Mouse (Mus musculus) ovary, postnatal 36 days (tissue): ENCODE measurements around the gene Axl.
"Not testable (repeated sequence)": the region's sequence is repeated elsewhere in the genome, so short reads cannot be mapped to it uniquely, and the experiment has no call there.

Source experiments
- DNase-seq: peaks from one replicate; pipeline ENCODE4 v3.0.0; 2022; ENCODE audit warnings: low spot score, mixed read lengths

Gene Axl

DNA sequence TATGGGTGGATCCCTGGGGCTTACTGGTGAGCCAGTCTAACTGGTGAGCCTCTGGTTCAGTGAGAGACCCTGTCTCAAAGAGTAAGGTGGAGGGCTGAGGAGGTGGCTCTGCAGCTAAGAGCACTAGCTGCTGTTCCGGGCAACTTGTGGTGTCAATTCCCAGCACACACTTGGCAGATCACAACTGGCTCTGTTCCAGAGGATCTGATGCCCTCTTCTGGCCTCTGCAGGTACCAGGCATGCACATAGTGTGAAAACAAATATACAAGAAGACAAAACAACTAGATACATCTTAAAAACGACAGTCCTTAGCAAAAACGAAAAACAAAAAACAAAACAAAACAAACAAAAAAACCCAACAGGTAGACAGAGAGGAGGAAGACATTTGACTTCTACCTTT lies 5.2 kb upstream of the Axl start:
- DNase-seq: no peak

DNA sequence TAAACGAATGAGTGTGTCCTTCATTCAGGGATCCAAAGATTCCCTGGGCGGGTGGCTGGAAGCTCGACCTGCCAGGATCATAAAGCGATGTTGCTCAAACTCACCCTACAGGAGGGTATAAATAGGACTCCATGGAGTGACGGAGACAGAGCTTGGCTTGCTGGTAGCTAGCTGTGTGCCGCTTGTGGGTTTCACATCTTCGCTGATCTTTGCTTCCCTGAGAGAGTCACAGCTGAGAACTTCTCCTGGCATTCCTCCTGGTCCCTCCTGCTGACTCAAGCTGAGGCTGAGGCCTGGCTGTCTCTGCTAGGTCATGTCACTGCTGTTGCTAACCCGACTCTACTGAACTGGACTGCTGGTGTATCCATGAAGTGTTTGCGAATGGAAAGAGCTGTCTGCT lies 4.5 kb upstream of the Axl start:
- not testable (repeated sequence) for DNase-seq

DNA sequence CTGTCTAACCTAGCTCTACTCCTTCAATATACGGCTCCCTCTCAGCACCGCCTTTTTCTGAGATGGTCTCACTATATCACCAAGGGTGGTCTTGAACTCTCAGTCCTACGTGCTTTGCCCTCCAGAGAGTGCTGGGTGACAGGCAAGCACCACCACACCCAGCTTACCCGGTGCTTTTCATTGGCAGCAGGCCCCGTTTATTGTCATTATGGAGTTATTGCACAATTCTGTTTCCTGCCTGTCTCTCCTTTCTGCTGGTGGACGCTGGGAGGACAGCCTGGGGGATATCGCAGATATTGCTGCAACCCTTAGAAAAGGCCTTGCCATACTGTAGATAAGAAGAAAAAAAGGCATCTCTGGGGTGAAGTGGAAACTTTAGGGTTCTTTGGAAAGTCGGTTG lies 2.1 kb upstream of the Axl start:
- no peak for DNase-seq

DNA sequence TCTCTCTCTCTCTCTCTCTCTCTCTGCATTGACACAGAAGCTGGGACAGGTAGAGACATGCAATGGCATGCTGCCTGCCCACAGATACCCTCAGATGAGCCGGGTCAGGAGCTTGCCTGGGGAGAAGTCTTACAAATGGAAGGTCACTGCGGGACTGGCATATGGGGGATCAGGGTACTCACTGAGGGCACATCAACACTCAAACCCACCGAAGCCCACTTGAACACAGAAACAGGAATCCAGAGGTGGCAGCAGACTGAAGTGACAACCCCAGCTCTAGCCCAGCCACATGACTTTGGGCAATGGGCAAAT lies 580 bp upstream of the Axl start:
- no peak for DNase-seq

DNA sequence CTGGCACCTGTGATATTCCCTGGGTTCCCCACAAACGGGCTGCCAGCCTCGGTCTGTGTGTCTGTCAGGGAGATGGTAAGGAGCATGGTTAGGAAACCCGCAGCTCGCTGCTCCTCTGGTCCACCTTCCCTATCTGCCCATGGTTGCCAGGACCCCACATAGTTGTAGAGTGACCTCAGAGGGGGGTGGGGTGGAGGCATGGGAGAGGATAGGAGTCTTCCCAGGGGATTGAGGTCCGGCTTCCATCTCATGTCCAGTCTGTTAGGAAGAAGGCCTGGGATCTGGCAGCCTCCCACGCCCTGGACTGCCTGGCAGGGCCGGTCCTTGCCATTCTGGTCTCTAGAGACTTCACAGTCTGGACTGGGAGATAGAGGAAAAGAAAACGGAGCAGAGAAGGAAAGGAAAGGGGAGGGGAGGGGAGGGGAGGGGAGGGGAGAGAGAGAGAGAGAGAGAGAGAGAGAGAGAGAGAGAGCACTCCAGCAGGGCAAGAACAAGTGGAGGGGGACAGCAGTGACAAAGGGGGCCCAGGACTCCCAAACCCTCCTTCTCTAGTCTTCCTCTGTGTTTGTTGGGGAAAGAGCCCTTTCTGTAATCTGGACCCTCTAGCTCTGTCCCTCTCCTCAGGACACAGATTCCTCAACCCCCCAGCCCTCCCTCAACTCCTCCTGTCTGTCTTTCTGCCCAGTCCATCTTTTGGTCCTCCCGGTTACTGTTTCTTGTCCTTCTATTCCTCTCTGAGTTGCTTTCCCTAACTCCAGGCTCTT lies 867 bp downstream of the Axl start:
- no peak for DNase-seq

DNA sequence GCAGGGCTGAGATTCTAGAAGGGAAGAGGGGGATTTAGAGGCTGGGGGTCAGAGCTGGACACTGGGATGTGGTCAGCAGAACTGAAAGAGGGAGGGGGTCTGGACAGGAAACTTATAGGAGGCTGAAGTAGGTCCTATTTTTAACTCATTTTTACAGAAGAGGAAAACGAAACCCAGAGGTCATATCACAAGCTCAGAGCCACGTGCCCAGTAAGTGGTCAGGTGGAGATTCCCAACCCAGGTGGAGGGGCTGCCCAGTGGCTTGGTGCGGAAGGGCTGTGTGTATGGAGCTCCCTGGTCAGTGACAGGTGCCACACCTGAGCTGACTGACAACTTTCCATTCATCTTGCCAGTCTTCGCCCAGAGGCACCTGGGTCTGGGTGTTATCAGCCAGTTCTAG lies 1.5 kb downstream of the Axl start:
- DNase-seq: no peak

DNA sequence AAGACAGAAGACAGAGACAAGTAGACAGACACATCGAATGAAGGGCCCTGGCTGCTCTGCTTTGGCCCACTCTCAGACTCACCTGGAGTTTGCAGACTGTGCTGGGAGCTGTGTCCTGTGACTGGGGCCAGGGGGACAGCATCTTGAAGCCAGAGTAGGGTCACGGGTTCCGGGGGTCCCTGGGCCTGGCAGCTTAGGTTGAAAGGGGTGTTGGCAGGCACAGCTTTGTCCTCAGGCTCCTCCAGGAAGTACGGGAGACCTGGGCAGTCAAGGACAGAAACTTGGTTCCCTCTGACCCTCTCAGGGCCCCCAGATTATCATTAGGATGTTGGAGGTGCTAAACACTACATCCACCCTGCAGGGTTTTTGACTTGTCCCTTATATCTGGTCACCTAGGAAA lies 2.8 kb downstream of the Axl start:
- DNase-seq: no peak

DNA sequence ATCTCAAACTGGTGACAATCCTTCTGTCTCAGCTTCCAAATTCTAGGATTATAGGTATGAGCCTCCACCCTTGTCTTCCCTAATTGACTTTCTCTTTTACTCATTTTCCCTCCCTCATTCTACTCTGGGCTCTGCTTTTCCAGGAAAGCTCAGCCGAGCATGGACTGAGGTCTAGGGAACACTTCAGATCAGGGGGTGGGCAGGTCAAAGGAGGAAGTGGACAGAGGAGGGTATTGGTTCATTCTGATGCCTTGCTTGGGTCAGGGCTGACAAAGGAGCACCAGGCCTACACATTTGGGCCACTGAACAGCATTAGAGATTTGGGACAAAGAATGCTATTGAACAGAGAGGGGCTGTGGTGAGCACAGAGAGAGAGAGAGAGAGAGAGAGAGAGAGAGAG lies 3.7 kb downstream of the Axl start:
- DNase-seq: no peak

DNA sequence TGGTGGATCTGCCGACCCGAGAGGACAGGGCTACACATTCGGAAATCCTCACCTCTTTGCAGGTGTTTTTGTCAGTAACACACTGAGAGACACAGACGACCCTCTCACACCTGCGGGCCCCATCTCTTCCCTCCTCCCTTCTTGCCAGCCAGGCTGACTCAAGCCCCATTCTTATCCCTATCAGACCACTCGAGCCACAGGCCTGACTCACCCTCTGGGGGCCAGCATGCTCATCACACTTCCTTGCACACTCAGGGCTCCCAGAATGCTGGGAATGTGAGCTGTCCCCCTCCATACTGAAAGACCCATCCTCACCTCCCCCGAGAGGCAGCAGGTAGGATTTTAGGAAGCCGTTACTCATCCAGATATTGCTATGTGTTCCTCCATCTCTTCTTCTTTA lies 4.8 kb downstream of the Axl start:
- no peak for DNase-seq

DNA sequence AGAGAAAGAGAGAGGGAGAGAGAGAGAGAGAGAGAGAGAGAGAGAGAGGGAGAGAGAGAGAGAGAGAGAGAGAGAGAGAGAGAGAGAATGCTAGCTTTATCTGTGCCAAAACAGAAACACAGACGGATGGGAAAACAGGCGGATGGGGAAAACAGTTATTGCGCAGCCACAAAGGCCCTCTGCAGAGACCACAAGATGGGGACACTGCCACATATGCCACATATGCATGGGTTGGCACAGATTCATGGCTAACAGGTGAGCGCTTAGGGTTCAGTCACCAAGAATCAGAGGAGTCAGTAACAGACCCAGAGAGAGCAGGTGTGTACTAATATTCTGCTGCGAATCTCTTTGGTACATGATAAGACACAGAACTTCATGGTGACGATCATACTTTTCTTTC lies 5.8 kb downstream of the Axl start:
- no peak for DNase-seq

DNA sequence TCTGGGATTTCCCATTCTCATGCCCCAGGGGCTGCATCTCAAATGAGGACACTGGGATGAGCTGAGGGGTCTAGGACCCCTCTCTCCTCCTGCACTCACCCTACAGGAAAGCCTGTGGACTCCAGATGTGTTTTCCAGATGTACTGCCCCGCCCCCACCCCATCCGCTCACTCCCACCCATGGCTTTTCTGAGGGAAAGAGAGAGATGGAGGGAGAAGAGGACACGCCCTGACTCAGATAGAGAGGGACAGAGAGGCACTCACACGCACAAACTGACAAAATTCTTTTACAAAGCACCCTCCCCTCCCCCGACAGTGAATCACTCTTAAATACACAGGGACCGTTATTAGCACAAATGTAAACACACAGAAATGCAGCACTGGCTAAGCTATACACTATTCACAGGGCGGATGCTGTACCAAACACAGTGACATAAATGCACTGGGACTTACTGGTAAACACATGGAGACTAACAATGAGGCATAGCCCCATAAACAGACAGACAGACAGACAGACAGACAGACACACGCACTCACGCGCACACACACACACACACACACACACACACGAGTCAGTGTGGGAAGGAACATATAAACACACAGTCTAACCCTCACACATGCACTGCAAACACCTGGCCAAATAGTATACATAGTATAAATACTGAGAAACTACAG lies 6.4 kb downstream of the Axl start:
- DNase-seq: no peak

DNA sequence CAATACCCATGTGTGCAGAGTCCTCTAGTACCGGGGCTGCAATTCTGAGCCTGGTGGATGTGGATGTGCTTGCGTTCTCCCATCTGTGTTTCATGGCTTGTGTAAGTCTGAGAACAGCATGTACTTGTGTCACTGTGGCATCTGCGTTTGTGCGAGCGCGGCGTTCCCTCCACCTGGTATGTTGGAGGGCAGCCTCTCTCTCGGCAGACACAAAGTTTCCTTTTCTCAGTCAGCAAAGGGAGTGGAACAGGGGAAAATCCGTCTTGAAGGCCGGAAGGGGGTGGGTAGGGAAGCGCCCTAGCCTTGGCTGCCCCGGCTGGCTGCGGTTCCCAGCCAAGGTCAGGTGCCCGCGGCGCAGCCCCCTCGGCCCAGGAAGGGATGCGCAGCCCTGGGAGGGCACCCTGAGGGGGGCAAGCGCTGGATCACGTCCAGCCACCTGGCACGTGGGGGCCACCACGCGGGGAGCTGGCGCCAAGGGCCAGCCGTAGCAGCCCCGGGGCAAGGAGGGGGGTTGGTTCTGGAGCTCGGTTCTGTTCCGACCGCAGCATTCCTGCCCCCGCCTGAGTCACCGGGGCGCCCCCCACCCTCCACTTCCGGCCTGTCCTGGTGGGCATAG lies 7.1 kb downstream of the Axl start:
- peak; percentile 86 for DNase-seq

DNA sequence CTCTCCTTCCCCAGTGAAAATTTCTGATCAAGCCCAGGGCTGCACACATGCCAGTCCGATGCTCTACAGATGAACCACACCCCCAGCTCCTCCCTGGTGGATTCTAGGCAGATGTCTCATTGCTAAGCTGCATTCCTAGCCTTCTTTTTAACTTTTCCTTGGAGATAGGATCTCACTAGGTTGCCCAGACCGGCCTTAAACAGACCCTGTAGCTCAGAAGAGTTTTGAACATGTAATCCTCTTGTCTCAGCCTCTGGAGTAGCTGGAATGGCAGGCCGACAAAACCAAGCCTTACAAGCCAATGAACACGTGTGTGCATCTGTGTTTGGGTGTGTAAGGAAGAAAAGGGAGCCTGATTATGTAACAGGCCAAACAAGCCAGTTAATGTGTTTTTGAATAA lies 7.8 kb downstream of the Axl start:
- DNase-seq: no peak

DNA sequence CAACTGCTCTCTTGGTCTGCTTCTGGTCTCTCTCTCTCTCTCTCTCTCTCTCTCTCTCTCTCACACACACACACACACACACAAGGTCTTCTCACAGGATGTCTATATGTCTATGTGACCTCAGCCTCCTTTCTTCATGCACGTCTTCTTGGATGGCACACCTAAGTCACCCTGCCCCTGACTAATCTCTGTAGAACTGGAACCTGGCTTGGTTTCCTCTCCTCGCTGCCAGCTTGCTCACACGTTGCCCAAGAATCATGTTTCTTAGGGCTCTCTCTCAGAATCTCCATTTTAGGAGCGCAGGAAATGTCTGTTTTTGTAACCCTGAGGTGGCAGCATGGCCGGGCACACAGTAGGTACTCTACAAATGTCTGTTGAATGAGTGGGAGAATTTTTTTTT lies 8.5 kb downstream of the Axl start:
- DNase-seq: no peak

DNA sequence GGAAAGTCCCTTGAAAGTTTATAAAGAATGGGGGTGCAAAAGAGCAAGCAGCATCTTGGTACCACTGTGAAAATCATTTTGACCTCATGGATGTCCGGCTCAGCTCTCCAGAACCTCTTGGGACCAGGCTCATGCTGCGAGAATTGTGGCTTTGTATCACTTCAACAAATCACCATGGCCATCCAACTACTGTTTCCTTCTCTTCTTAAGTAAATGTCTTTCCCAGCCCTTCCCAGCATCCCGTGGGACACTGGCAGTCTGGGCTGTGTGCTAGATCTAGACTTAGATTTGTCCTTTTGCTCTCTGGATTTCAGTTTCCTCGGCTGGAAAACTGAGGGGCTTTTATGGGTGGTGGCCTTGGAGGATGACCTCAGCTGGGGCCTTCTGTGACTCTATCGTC lies 20.3 kb downstream of the Axl start:
- no peak for DNase-seq

DNA sequence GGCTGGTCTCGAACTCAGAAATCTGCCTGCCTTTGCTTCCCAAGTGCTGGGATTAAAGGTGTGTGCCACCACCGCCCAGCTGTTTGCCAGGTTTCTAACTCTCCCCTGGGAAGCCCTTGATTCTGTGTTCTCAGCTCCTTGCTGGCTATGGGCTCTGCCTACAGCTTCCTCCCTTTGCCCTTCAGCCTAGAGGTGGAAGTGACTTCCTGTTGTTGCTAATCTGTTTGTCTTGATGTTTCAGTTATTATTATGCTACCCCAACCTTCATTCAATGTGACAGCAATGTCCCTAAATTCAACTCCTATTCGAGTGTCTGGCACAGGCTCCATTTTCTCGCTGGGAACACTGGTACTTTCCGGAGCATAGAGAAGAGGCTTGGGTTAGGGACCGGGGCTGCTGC lies 22.4 kb downstream of the Axl start:
- no peak for DNase-seq

DNA sequence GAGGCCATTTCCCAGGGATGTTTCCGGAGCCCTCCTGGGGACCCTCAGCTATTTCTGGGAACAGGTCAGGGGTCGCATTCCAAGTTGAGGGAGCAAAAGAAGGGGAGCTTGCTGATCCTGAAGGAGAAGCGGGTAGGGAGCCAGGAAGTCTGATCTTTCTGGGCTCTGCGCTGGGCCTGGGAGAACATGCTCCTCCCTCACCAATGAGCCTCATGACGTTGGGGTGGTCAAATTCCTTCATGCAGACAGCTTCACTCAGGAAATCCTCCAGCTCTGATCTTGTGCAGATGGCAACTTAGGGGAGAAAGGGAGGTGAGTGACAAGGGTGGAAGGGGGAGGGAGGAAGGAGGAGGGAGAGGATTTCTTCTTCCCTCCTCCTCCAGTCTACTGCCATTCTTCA lies 24.3 kb downstream of the Axl start:
- no peak for DNase-seq

DNA sequence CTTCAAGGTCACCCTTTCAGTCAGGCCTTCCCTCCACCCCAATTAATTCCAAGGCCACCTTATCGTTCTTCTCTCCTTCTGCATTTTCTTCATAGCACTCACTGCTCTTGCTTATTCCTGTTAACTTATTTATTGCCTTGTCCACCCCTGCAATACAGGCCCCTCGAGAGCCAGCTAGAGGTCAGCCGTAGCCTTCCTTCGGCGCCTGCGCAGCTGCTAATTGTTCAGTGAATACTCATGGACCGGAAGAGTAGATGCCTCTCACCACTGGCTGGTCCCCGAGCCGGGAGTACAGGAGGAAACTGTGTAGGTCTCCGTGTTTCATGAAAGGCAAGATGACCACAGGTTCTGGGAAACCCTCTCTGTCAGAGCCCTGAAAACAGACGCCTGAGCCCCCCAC lies 24.8 kb downstream of the Axl start:
- peak; percentile 58 for DNase-seq

DNA sequence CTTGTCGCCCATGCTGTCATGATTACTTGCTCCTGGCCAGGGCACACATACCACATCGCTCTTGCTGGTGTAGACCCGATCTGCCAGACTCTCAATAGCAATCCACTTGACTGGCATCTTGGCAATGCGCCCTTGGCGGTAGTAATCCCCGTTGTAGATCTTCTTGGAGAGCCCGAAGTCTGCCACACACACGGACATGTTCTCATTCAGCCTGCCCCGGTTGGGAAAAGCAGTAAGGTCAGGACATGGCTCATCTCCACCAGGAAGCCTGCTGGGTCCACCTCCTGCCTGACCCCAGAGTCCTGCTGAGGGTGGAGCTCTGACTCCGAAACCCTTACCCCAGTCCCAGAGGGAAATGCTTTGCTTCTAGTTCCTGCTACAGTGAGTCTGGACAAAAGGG lies 27.2 kb downstream of the Axl start:
- no peak for DNase-seq

DNA sequence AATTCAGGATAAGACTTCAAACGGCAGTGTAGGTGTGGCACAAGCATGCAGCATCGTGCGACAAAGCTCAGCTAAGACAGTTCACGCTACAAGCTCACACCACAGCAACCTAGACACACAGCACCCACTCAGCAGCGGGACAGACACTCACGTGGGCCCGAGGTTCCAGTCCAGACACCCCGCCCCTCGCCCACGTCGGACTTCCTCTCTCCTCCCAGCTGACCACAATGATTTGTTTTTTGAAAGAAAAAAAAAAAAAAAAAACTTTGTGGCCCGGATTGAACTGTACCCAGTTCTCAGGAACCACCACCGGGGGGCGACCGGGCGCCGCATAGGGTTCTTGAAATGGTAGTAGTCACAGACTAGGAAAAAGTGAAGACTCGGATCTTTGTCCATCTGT lies 32.5 kb downstream of the Axl start:
- peak; percentile 89 for DNase-seq

DNA sequence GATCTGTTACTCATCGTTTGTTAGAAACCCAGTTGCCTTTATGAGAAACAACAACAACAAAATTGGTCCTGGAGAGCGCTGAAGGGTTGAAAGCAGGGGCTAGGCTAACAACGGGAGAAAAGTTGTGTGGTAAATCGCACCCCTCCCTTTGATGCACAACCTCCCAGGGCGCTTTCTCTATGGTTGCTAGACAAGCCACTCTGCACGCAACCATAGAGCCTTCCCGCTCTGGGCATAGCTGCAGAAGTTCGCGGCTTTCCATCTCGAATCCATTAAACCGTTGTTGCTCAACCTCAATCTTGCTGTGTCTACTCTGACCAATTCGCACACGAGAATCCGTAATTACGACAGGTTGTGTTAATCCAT lies 33.1 kb downstream of the Axl start:
- peak; percentile 57 for DNase-seq

DNA sequence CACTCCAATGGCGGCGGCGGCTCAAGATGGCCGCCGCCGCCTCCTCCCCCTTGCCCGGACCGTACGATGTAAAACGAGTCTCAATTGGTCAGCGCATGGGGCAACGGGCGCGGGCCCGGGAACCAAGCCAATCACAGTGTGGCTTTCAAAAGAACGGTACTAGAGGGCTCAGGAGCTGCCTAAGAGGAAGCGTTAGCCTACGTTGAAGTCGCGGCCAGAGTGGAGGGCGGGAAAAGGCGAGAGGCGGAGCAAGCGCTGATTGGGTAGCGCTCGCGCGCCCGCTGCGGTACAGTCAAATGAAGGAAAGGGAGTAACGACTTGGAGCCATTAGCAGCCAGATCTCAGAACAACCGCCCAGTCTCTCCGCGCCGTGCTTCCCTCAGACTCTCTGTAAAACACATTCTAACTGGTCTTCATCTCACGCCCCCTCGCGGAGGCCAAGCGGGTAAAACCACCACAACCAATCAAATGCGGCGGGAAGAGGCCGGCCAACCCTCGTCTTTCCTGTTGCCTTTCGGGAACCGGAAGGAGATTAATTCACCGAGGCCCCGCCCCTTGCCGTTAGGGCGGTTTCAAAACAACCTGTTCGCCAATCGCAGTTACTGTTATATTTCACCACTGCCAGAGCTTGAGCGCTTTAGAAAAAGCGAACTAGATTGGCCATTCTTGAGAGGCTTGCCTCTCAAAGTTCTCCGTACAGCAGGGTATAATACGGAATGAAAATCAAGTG lies 33.6 kb downstream of the Axl start, which contains the start of gene Hnrnpul1:
Gene Hnrnpul1, minus strand, starts transcription at position 20 of the 730 bp plus-strand sequence.
- DNase-seq: peak; percentile 98

DNA sequence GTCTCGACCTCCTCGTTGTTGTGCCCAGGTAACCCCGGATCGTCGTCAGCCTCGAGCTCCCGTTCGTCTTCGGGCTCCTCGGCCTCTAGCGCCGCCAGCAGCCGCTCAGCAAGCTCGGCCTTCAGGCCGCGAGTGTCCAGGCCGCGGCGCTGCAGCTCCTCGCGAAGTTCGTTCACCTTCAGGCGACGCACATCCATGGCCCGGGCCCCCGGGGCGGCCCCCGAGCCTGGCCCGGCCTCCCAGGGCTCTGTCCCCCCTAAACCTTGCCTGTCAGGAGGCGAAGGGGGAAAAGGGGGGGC lies 34.1 kb downstream of the Axl start:
- DNase-seq: no peak
